Mouse (Mus musculus) embryonic facial prominence, embryonic 11.5 days (tissue): ENCODE results near the gene Pnrc2. TPM values are rescaled to one million over a fixed set of nuclear protein-coding genes. Genes with fewer than 3 reads are reported as not detected.
A peak's percentile ranks its signal among the peaks of the same experiment; 100 is the strongest.

Experiments
- ATAC-seq: fragments of 200-750 bp; cut with Nextera tagmentation; replicated peaks from 2 replicates; pipeline ENCODE4 v1.8.0; 2017; ENCODE audit warnings: low read depth; ENCODE audit not compliant: insufficient number of reproducible peaks, low FRiP score, low TSS enrichment
- DNase-seq: peaks from one replicate; pipeline ENCODE4 v3.0.0-alpha.2; 2015; ENCODE audit warnings: low spot score
- H3K27ac ChIP-seq: fragments of 300-500 bp; sonication (generic); replicated peaks from 2 replicates; pipeline ENCODE4 v1.5.1; 2014; ENCODE audit warnings: mild to moderate bottlenecking, low read depth, low read length, control low read depth
- H3K27me3 ChIP-seq: fragments of 300-500 bp; sonication (generic); 2 replicates; pipeline ENCODE4 v1.6.1; 2014; ENCODE audit warnings: mild to moderate bottlenecking, low read length, moderate library complexity, mixed read lengths; ENCODE audit not compliant: control insufficient read depth, insufficient read depth
- H3K36me3 ChIP-seq: fragments of 300-500 bp; sonication (generic); replicated peaks from 2 replicates; pipeline ENCODE4 v1.6.1; 2014; ENCODE audit warnings: low read depth, mild to moderate bottlenecking, low read length, moderate library complexity, mixed read lengths; ENCODE audit not compliant: control insufficient read depth, insufficient read depth
- H3K4me1 ChIP-seq: fragments of 300-500 bp; sonication (generic); 2 replicates; pipeline ENCODE4 v1.6.1; 2014; ENCODE audit warnings: low read length, mixed read lengths; ENCODE audit not compliant: control insufficient read depth, insufficient read depth
- H3K4me2 ChIP-seq: fragments of 300-500 bp; sonication (generic); 2 replicates; pipeline ENCODE4 v1.6.1; 2014; ENCODE audit warnings: low read depth, mild to moderate bottlenecking, control low read depth, low read length, moderate library complexity
- H3K4me3 ChIP-seq: fragments of 300-500 bp; sonication (generic); 2 replicates; pipeline ENCODE4 v1.5.1; 2014; ENCODE audit warnings: low read depth, low read length, control low read depth
- H3K9ac ChIP-seq: fragments of 300-500 bp; sonication (generic); replicated peaks from 2 replicates; pipeline ENCODE4 v1.6.1; 2014; ENCODE audit warnings: mild to moderate bottlenecking, control low read depth, low read length
- H3K9me3 ChIP-seq: fragments of 300-500 bp; sonication (generic); replicated peaks from 2 replicates; pipeline ENCODE4 v1.6.1; 2016; ENCODE audit warnings: mild to moderate bottlenecking, low read length, inconsistent platforms, mixed read lengths; ENCODE audit not compliant: control insufficient read depth
- WGBS: fragments of 180-500 bp; shearing (Covaris S2); extraction: QIAGEN DNeasy Blood & Tissue Kit; methylation state at CpG from one replicate; pipeline ENCODE4 v1.1.7; 2014; 5-methylcytosine and 5-hydroxymethylcytosine counted together
- polyA plus RNA-seq: library from polyadenylated mRNA; unstranded; fragments of >200 nt; fragmentation: Nextera tagmentation; extraction: Ambion mirVana; gene quantifications from 2 replicates; pipeline ENCODE4 v1.2.1, GENCODE M21; 2014

Gene Pnrc2
- polyA plus RNA-seq, 1 experiment from 2014 or later = 251 TPM

GRCm38 (mm10) chr4:135880018-135880417 lies 6.4 kb upstream of the Pnrc2 start:
- Histone ChIP-seq H3K36me3 (no peaks in the 10 kb centered on the region), H3K4me2 (no peak overlapping the region), H3K27me3 (no peaks in the 10 kb centered on the region), H3K9me3 (no peaks in the 10 kb centered on the region), H3K4me1 (peaks cover 2% of the 10 kb centered on the region; the same call in 1 of the 2 replicates), H3K27ac (no peak overlapping the region), H3K4me3 (no peak overlapping the region), H3K9ac (no peak overlapping the region)
- no peak for DNase-seq
- ATAC-seq = no peak
- WGBS = 94% methylated on average over 6 of the region's 6 CpGs

- 36% methylated on average over 6 of the region's 6 CpGs for WGBS
- DNase-seq = no peak
- H3K4me1 ChIP-seq = no peaks in the 10 kb centered on the region; the same call in 1 of the 2 replicates
Measured at GRCm38 (mm10) chr4:135879021-135879420, 5.4 kb upstream of the Pnrc2 start.

GRCm38 (mm10) chr4:135877742-135878141 lies 4.1 kb upstream of the Pnrc2 start:
- DNase-seq (no peak), ATAC-seq (no peak)
- no peak overlapping the region for H3K4me3 ChIP-seq
- H3K4me1 ChIP-seq = no peaks in the 10 kb centered on the region; the same call in 1 of the 2 replicates
- no peak overlapping the region for H3K9ac ChIP-seq
- no peak overlapping the region for H3K4me2 ChIP-seq
- H3K27me3 ChIP-seq = no peaks in the 10 kb centered on the region
- no peak overlapping the region for H3K27ac ChIP-seq
- H3K36me3 ChIP-seq = no peaks in the 10 kb centered on the region
- WGBS = 69% methylated on average over 2 of the region's 2 CpGs
- no peaks in the 10 kb centered on the region for H3K9me3 ChIP-seq

More at GRCm38 (mm10) chr4:135879021-135879420, 5.4 kb upstream of the Pnrc2 start:
- Histone ChIP-seq H3K27me3 (no peaks in the 10 kb centered on the region), H3K4me2 (no peak overlapping the region), H3K9me3 (no peaks in the 10 kb centered on the region), H3K4me3 (no peak overlapping the region), H3K9ac (no peak overlapping the region), H3K27ac (no peak overlapping the region), H3K36me3 (no peaks in the 10 kb centered on the region)
- ATAC-seq = no peak

- peaks cover 2% of the 10 kb centered on the region; the same call in 1 of the 2 replicates for H3K36me3 ChIP-seq
- ATAC-seq = no peak
- 2% methylated on average over 16 of the region's 16 CpGs for WGBS
- peak overlapping the region; percentile 3; the same call in 1 of the 2 replicates for H3K4me2 ChIP-seq
- H3K9me3 ChIP-seq = no peaks in the 10 kb centered on the region
- H3K4me3 ChIP-seq = no peak overlapping the region
- H3K27me3 ChIP-seq = no peaks in the 10 kb centered on the region
- peak overlapping the region; percentile 41 for H3K9ac ChIP-seq
- DNase-seq = peak; percentile 79
- H3K27ac ChIP-seq = no peak overlapping the region; the same call in 1 of the 2 replicates
- H3K4me1 ChIP-seq = no peaks in the 10 kb centered on the region; the same call in 1 of the 2 replicates
Measured at GRCm38 (mm10) chr4:135876583-135877020, 3.0 kb upstream of the Pnrc2 start.

GRCm38 (mm10) chr4:135875991-135876582 lies 2.4 kb upstream of the Pnrc2 start:
- peak; percentile 57 for DNase-seq
- 6% methylated on average over 9 of the region's 9 CpGs for WGBS
- ATAC-seq = no peak
- Histone ChIP-seq H3K4me3 (no peak overlapping the region), H3K27ac (peak overlapping the region; percentile 1), H3K36me3 (peaks cover 2% of the 10 kb centered on the region; the same call in 1 of the 2 replicates), H3K9ac (no peak overlapping the region; the same call in 1 of the 2 replicates), H3K9me3 (no peaks in the 10 kb centered on the region), H3K27me3 (no peaks in the 10 kb centered on the region), H3K4me2 (peak overlapping the region; percentile 3; the same call in 1 of the 2 replicates), H3K4me1 (no peaks in the 10 kb centered on the region; the same call in 1 of the 2 replicates)

- H3K4me2 ChIP-seq = no peak overlapping the region
- peaks cover 2% of the 10 kb centered on the region; the same call in 1 of the 2 replicates for H3K36me3 ChIP-seq
- no peaks in the 10 kb centered on the region for H3K27me3 ChIP-seq
- no peak for DNase-seq
- no peak overlapping the region for H3K9ac ChIP-seq
- H3K27ac ChIP-seq = peak overlapping the region; percentile 1; the same call in 1 of the 2 replicates
- no peaks in the 10 kb centered on the region; the same call in 1 of the 2 replicates for H3K4me1 ChIP-seq
- H3K9me3 ChIP-seq = no peaks in the 10 kb centered on the region
- WGBS = 33% methylated on average over 7 of the region's 7 CpGs
- ATAC-seq = no peak
- H3K4me3 ChIP-seq = no peak overlapping the region
Measured at GRCm38 (mm10) chr4:135875546-135875945, 1.9 kb upstream of the Pnrc2 start.

GRCm38 (mm10) chr4:135874564-135875535 lies 1.2 kb upstream of the Pnrc2 start:
- Histone ChIP-seq H3K27me3 (no peaks in the 10 kb centered on the region), H3K4me2 (0 out of 2 replicates have a peak overlapping the region, but pooled peaks have one; percentile 1), H3K36me3 (peaks cover 2% of the 10 kb centered on the region; the same call in 1 of the 2 replicates), H3K4me3 (no peak overlapping the region), H3K9me3 (no peaks in the 10 kb centered on the region), H3K4me1 (no peaks in the 10 kb centered on the region; the same call in 1 of the 2 replicates), H3K9ac (no peak overlapping the region), H3K27ac (peak overlapping the region; percentile 99; the same call in 1 of the 2 replicates)
- 80% methylated on average over 10 of the region's 10 CpGs for WGBS
- ATAC-seq = no peak
- no peak for DNase-seq
